Mouse (Mus musculus): ENCODE measurements around the gene Rfc5.

Gene Rfc5

DNA sequence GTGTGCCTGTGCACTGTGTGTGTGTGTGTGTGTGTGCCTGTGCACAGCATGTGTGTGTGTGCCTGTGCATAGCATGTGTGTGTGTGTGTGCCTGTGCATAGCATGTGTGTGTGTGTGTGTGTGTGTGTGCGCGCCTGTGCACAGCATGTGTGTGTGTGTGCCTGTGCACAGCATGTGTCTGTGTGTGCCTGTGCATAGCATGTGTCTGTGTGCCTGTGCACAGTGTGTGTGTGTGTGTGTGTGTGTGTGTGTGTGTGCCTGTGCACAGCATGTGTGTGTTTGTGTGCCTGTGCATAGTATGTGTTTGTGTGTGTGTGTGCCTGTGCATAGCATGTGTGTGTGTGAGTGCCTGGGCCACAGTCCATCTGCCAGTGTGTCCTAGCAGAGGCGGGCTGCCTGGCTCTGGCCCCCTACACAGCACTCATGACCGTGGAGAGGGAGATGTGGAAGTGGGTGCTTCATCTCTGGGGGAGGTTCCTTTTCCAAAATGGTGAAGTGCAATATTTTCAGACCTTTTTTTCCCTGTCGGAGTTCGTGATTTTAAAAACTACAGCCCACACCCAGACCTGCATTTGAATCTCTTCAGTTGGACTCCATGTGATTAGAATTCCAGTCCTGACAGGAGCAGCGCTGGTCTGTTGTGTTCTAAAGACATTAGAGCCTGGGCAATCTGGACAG is 14.3 kb downstream of the Rfc5 start:
- no peak for DNase-seq

DNA sequence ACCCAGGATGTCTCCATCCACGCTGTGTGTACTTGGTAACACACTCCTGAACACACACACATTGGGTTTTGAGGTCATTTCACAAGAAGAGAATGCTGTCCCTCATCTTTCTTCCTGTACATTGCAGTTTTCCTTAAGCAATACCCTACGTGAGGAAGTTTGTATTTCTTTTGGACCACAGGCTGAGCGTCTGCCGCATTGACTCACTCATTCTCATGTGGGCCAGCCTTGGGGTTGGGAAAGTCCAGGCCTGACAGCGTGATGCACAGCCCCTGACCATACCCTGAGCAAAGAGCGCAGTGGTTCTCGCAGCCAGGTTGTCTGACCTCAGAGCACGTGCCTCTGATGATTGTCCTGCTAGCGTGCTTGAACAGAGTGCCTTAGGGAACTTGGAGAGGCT is 15.4 kb downstream of the Rfc5 start:
- DNase-seq = no peak

DNA sequence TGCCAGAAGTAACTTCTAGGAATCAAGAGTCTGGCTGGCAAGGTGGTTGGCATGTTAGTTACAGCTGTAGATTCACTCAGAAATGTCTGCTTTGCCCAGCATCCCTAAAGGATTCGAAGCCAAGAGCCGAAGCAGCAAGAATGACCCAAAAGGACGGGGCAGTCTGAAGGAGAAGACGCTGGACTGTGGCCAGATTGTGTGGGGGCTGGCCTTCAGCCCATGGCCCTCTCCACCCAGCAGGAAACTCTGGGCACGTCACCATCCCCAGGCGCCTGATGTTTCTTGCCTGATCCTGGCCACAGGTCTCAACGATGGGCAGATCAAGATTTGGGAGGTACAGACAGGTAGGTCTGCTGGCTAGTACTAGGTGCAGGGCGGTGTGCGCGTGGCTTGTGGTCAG is 18.3 kb downstream of the Rfc5 start:
- DNase-seq = no peak

DNA sequence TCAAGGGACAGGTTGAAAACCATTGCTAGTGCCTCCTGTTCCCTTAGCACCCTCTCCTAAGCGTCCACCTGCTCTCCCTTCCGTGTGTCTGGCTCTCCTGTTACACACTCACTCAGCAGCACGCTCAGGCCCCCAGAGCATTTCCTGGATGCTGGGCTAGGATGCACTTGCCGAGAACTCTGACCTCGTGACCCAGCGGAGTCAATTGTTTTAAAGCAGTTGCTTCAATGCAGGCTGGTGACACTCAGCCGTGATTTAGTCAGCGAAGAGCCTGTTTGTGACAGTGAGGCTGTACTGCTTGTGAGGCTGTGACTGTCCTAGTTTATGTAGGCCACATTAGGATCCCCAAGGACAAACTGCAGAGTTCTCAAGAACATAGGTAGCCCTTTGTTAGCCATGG is 21.6 kb downstream of the Rfc5 start:
- DNase-seq = no peak

DNA sequence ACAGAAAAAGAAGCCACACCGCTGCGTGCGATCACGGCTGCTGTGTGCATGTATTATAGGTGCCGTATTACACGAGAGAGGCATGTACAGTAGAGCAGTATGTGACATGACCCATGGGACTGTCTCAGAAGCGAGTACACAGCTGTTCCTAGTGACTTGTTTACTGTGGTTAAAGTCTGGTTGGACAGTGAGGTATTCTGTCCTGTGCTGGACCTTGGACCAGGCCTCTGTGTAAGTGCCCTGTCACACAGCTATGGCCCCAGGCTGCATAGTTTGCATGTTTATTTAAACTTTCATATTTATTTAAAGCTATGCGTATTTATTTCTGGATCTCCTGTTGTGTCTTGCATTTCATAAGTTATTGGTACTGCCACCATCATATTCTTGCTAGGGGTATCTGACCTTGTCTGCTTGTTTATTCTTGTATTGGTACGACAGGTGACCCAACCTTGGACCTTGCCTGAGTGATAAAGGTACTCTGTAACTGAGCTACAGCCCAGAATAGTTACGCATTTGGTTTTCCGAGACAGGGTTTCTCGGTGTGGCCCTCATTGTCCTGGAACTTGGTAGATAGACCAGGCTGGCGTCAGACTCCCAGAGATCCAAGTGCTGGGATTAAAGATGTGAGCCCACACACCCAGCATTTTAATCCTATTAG is 22.8 kb downstream of the Rfc5 start:
- no peak for DNase-seq

DNA sequence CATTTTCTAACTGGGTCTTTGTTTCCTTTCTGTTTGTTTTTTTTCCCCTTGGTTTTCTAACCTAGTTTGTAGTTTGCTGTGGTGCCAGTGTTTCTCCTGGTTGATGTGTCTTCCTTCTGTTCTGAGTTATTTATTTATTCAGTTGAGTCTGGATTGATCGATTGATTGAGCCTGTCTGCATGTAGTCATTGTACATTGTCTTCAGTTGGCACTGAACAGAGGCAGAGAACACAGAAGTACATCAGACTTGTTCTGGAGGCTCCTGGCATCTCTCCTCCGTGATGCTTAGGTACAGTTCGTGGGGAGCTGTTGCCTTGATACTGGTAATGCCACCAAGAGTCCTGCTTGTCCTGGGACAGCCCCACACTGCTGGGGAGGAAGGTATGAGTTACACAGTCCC is 24.0 kb downstream of the Rfc5 start:
- DNase-seq = no peak

DNA sequence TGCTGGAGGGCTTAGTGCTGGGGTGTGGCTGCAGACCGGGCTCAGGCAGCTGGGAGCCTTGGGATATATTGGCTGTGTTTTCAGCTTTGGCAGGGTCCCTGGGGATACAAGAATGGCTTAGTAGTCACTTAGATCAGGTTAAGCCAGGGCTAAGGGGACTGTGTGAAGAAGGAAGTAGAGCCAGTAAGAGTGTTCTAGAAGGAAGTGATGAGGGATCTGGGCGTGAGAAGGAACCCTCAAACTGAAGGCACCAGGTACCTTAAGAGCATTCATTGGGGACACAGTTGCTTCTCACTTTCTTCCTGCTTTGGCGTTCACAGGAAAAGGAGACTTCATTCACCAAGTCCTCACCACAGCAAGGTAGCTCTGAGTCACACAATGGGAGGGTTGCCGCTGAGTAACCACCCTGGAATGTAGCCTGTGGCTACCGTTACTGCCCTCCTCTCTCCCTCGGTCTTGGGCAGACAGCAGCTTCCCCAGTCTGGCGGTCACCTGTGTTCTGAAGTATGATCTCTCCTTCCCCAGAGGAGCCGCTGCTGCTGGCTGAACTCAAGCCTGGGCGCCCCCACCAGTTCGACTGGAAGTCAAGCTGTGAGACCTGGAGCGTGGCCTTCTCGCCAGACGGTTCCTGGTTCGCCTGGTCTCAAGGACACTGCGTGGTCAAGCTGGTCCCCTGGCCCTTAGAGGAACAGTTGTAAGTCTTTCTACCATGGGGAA is 25.6 kb downstream of the Rfc5 start:
- DNase-seq = peak; percentile 38 to 46

DNA sequence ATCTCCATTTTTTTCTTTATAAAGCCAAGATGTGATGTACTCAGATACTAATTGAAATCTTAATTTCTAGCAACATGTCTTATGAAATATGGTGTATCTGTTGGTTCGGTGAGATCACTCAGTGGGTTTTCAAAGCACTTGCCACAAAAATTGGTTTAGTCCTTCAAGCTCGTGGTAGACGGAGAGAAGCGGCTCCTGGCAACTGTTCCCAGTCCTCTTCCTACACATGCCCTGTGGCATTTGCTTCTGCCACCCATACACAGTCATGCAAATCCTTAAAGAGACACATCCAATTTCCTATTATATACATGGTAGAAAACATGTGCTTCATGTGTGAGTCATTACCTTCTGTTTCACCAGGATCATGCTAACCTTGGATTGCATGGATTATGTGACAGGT is 27.3 kb downstream of the Rfc5 start:
- DNase-seq = no peak

DNA sequence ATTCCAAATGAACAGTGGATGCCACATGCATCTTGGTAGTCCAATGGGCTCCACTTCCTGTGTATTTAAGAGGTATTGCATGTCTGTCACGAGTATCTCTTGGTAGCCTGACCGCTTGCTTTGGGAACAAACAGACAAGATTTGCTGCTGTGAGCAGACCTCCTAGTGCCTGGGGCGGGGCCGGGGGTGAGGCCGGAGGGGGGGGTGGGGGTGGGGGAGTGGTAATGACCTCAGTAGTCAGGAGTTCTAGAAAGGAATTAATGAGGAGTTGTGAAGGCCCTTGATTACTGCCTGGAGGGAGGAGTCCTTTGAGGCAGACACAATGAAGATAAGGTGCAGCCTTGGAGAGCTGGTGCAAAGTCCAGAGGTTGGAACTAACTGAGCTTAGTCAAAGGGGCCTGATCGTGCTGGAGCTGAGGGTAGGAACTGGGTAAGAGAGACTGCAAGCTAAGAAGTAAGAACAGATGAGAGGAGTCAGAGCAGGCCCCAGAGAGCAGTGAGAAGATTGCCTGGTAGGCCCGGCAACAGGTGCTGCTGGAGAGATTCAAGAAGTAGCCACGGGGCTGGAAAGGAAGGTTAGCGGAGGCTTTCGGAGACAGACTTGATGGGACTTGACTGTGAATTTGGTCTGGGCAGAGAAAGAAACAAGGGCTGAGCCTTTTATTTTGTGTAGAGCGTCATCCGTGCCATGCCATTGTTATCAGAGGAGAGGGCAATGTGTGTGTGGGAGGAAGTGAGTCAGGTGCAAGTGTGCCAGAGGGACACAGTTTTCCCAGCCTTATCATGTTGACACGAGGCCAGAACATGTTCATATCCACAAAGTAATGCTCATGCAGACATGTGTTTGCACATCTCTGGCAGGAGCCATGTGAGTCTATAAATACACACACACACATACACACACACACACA is 28.0 kb downstream of the Rfc5 start:
- no peak for DNase-seq

DNA sequence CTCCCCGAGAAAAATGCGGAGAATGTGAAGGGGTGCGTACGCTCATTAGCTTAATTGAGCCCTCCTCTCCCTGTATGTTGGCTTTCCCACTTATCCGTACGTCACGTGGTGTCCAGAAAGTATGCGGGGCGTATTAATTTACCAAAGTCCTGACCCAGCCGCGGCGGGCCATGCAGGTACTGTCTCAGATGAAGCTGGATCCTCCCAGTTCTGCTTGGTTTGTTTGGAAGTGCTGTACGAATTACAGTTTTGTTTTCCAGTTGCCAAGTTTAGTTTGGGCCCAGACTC is 28.7 kb downstream of the Rfc5 start:
- DNase-seq = no peak

DNA sequence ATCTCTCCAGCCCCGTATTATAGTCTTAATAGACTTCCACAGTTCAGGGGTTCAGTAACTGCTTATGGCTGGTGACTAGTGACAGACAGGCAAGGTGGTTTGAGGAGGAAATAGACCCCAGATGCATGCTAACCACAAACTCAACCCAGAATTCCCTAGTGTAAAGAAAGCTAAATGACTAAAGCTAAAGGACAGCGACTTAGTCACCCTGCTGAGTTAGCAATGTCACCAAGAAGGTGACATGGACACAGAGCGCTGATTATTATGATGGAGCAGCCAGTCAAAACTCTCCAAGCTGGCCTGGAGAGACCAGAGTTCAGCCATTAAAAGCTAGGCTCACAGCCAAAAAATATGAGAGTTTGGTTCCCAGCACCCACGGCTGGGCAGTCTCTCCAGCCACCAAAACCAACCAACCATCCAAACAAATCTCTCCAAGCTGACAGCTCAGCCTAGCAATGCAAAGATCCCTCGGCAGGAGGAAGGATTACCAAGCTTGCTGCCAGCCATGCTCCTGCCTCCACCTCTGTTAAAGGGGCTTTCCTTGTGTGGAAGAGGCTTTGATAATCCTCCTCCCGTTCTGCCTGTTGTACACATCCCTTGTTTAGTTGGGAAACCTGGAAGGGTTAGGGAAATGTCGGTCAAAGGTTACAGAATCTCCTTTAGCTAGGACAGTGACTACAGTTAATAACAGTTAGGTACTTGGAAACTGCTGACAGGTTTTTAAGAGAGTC is 29.2 kb downstream of the Rfc5 start:
- DNase-seq = no peak

DNA sequence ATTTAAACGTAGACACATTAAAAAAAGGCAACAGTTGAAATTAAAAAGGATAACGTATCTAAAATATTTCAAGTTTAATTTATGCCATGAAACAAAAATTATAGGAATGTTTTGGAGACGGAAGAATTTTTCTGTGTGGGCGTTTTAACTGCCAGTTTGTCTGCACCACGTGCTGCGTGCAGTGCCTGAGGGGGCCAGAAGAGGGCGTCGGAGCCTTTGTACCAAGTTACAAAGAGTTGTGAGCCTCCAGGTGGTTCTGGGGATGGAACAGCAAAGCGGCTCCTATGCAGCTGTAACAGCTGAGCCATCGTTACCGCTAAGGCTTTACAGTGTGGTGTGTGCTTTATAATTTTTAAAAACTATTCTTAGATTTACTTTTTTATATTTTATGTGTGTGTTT is 30.1 kb downstream of the Rfc5 start:
- DNase-seq = peak; percentile 56 to 59

DNA sequence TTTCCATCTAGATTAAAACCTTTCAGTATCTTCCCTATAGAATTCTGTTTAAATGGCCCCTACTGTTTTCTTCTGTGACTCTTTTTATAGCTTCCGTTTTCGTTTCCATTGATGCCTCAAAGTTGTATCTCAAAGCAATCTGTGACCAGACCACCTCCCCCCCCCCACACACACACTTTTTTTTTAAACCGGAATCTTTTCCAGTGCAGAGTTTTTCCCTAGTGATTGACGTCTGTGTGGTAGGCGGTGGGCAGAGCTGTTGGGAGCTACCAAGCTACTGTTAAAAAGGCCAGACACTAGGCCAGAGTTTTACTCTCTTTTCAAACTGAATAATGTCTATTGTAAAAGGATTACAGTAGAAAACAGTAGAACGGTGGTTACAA is 30.6 kb downstream of the Rfc5 start:
- DNase-seq = no peak

DNA sequence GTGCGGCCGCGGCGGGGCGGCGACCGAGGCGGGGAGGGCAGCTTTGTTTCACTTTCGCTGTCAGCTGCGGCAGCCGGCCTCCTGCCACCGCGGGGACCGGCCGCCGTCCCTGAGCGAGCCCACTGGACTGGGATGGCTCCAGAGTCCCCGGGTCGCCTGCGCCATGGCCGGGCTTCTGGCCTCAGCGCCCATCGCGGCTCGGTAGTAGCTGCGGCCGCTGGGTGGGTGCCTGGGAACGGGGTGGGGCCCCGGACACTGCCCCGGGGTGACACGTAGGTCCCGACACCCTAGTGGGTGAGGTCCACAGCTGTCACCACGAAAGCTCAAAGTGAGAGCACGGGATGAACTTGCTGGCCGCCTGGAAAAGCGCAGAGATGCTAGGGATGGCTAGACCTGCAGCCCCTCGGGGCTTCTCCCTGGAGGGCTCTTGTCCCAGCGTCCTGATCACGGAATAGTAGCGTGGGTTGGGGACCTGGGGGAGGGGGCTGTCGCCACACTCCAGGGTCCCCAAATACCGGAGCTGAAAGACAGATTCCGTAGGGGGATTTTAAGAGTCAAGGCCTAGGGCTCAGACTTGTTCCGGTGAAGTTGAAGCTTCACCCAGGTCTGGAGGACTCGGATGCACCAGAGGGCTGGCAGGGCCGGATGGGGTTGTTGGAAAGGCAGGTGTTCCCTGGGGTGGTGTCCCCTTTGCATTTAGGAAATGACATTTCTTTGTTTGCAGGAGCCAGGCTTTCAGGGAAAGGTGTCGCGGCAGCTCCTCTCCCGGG is 31.2 kb downstream of the Rfc5 start:
- DNase-seq = peak in 1 of 2 experiments; percentile 43

DNA sequence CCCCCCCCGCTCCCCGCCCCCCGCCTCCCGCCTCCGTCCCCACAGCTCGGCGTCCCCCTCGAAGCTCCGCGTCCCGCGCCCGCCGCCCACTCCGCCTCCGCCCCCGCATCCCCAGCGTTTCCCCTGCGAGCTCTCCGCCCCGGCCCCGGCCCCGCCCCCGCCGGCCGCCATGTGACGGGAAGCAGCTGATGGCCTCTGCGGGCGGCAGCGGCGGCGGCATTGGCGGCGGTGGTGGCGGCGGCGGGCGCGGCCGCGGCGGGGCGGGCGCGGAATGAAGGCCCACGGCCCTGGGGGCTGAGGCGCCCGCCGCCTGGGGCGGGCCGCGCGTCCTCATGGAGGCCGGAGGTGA is 31.7 kb downstream of the Rfc5 start, which contains the start of gene Wsb2:
Gene Wsb2 (plus strand): TSS at position 176 of the 349 bp plus-strand sequence.
- peak; percentile 86 to 90 for DNase-seq

DNA sequence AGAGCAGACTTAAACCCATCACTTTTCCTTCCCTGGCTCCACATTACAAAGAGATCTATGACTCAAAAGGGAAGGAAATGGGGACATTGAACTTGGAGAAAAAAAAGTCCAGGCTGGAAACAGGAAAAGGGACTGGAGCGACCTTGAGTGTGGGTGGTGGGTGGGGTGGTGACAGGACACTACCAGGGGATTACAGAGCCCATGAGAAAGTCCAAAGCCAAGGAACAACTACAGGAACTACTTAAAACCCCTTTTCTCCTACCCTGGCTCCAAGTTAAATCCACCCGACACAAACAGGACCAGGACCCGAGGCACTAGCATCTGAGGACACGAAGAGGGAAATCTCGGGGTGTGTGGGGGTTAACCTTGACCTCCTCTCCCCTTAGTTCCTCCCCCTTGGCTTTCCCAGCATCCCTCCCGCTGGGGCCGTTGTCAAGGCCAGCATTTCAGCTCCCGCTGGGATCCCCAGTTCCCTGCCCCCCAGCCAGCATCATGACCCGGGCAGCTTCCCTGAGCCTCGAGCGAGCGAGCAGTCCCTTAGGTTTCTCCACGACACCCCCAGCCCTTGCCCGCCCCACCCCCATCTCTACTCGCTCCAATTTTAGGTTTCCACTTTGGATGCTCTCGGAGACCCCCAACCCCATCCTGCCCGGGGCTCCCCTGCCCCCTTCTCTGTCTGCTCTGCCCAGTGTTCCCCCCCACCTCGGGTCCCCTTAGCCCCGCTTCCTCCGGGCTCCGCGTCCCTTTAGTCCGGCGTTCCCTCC is 32.3 kb downstream of the Rfc5 start:
- peak; percentile 47 to 61 for DNase-seq

DNA sequence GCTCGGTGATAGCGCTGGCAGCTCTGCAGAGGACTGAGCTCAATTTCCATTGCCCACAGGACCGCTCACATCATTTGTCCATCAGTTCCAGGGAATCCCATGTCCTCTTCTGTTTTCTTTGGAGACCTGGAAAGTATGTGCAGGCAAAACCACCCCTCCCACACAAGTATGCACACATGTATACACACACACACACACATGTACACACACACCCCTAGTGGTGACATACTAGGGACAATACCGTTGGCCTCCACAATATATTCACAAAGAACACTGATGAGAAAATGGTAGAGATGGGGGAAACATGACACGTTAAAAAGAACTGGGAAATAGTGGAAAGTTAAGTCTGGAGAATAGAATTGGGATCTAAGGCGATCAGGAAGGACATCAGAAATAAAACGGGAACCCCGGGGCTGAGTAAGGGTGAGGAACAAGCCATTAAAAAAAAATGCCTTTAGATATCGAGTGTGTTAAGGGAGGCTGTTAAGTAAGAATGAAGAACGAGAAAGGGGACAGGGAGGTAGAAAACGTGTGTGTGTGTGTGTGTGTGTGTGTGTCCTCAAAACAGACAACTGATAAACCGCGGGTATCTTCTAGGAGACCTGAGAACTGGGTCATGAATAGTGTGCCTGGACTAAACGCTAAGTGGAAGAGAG is 33.1 kb downstream of the Rfc5 start:
- no peak for DNase-seq

DNA sequence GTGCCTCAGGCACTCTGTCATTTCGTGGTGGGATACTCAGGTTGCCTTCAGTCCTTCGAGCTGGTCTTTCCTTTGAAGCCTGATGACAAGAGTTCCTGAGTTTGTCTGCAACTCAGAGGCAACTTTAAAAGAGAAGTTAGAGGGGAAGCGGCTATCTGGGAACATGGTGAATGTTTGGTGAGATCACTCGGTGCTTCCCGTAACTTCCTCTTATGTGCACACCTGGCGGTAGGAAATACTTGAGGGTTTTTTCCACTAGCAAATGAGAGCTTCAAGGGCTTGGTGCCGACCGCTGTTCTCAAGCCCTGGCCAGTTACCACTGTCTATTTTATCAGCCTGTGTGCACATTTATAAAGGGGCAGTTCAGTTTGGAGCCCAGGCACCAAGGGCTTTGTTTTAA is 34.7 kb downstream of the Rfc5 start:
- DNase-seq = no peak

DNA sequence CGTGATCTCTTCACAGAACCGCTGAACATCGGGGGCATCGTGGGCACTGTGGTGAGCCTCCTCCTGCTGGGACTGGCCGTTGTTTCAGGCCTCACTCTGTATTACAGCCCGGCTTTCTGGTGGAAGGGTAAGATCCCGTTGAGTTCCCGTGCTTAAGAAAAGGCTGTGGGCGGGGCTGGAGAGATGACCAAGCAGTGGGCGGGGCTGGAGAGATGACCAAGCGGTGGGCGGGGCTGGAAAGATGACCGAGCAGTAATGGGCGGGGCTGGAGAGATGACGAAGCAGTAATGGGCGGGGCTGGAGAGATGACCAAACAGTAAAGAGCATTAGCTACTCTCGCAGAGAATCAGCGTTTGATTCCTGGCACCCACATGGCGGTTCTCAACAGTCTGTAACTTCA is 40.6 kb downstream of the Rfc5 start:
- peak; percentile 49 to 55 for DNase-seq

DNA sequence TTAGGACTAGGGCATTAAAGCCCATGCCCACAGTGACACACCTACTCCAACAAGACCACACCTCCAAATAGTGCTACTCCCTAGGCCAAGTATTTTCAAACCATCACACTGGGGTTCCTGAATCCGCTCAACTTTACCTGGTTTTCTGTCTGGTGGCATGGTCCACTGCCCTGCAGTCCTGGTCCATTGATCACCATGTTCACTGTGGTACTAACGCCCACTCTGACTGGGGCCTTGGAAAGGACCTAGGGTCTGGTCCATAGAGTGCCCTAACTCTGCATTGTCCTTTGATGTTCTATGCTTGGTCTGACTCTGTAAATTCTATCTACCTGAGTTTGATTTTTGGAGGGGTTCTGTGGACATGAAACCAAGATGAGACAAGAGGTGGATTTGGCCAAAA is 41.0 kb downstream of the Rfc5 start:
- no peak for DNase-seq

DNA sequence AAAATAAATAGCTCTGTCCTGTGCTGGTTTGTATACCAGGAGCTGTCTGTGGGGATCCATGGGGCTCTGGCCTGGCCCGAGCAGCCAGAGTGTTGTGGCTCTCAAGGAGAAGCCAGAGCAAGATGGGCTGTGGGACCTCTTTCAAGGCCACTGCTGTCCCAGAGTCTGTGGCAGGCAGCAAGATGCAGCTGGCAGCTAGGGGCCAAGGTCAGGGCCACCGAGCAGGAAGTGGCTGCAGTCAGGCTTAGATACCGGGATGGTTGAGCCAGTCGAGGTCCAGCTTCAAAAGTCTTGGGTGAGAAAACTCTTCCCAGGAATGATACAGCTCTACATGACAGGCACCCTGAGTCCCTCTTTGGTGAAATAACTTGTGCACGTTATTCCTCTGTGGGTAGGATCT is 41.8 kb downstream of the Rfc5 start:
- no peak for DNase-seq
